ENCODE assay signal across 11 mouse cellular contexts in the genomic region with DNA sequence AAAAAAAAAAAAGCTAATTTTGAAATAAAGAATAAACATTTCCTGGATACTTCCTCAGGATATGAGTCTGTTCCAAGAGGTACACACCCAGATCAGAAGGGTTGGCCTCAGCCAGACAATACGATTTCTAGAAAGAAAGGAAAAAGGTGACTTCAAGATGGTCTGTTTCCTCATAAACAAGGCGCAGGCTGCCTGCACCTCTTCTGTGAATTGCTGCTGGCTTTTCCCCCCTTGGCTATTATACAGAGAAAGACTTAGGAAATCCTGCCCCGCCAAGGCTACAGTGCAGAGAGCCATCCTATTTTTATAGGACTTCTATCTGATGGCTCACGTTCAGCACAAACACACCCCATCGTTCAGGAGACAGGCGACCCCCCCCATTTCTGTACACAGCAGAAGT.
A peak's percentile ranks its signal among the peaks of the same experiment; 100 is the strongest.
DNase-seq lines count a peak whose midpoint lies in the region; ATAC-seq and TF ChIP-seq lines count a peak whose summit lies in the region.
"Had no signal": no experiment of that assay in that cellular context is flagged by ENCODE, and none has a peak within 500 bp of the region (broad histone marks: within the 10 kb centered on the region; RNA-seq: fewer than 3 reads in every experiment).

No protein-coding gene starts in this region.

- no peaks in the 10 kb centered on the region for H3K36me3 ChIP-seq in midbrain, embryonic 10.5 days
- no peaks in the 10 kb centered on the region for H3K36me3 ChIP-seq in midbrain, postnatal 0 days (ENCODE audit: insufficient read depth, low read length)
- H3K36me3 ChIP-seq in kidney, postnatal 0 days (ENCODE audit: insufficient read depth, low read length): no peaks in the 10 kb centered on the region
- H3K36me3 ChIP-seq: liver, embryonic 13.5 days had no signal

- H3K4me3 ChIP-seq in midbrain, embryonic 10.5 days: peak overlapping the region; percentile 28; the same call in 1 of the 2 replicates
- no peak overlapping the region for H3K4me3 ChIP-seq in midbrain, postnatal 0 days (ENCODE audit: low read depth, low read length)
- no peak overlapping the region for H3K4me3 ChIP-seq in kidney, postnatal 0 days (replicated peaks; ENCODE audit: low read depth, low read length)
- H3K4me3 ChIP-seq: liver, embryonic 13.5 days; myocyte had no signal

- DNase-seq in adrenal gland, postnatal 14 days: peak; percentile 9
- DNase-seq in adrenal gland, postnatal 10 days: no peak
- no peak for DNase-seq in midbrain, embryonic 10.5 days (ENCODE audit: low spot score)
- no peak for DNase-seq in midbrain, postnatal 0 days (ENCODE audit: low spot score)
- peak; percentile 39 for DNase-seq in kidney, postnatal 0 days (ENCODE audit: low spot score)
- DNase-seq in Muller cell, postnatal 12 days (ENCODE audit: inconsistent ontology term): no peak
- no peak for DNase-seq in urinary bladder, postnatal 36 days (ENCODE audit: low spot score in 2 of 2)
- DNase-seq: liver, embryonic 13.5 days; spleen, adult 18-20 months had no signal

- no peak overlapping the region for H3K9ac ChIP-seq in midbrain, postnatal 0 days (replicated peaks; ENCODE audit: low read length, poor library complexity, severe bottlenecking)
- no peak overlapping the region for H3K9ac ChIP-seq in kidney, postnatal 0 days (ENCODE audit: low read depth, low read length)
- H3K9ac ChIP-seq: liver, embryonic 13.5 days had no signal

- no peak overlapping the region for H3K4me2 ChIP-seq in midbrain, postnatal 0 days (ENCODE audit: low read depth, low read length, poor library complexity, severe bottlenecking)
- peak overlapping the region; percentile 30 for H3K4me2 ChIP-seq in kidney, postnatal 0 days (ENCODE audit: low read length)
- H3K4me2 ChIP-seq: liver, embryonic 13.5 days had no signal

- peaks cover 12% of the 10 kb centered on the region for H3K4me1 ChIP-seq in midbrain, embryonic 10.5 days
- H3K4me1 ChIP-seq in midbrain, postnatal 0 days (ENCODE audit: insufficient read depth, low read length): no peaks in the 10 kb centered on the region
- peaks cover 3% of the 10 kb centered on the region; the same call in 1 of the 2 replicates for H3K4me1 ChIP-seq in kidney, postnatal 0 days (replicated peaks; ENCODE audit: insufficient read depth, low read length)
- H3K4me1 ChIP-seq: liver, embryonic 13.5 days had no signal

- no peak overlapping the region for H3K27ac ChIP-seq in midbrain, embryonic 10.5 days (replicated peaks)
- H3K27ac ChIP-seq in midbrain, postnatal 0 days (ENCODE audit: low read depth, low read length): no peak overlapping the region
- H3K27ac ChIP-seq in kidney, postnatal 0 days: 0 out of 2 replicates have a peak overlapping the region, but pooled peaks have one; percentile 2
- H3K27ac ChIP-seq: liver, embryonic 13.5 days had no signal

- H3K9me3 ChIP-seq in midbrain, embryonic 10.5 days (replicated peaks): no peaks in the 10 kb centered on the region
- no peaks in the 10 kb centered on the region for H3K9me3 ChIP-seq in midbrain, postnatal 0 days (ENCODE audit: low read length)
- H3K9me3 ChIP-seq in kidney, postnatal 0 days (replicated peaks; ENCODE audit: low read length): no peaks in the 10 kb centered on the region
- H3K9me3 ChIP-seq: liver, embryonic 13.5 days had no signal

- no peak for ATAC-seq in midbrain, postnatal 0 days (ENCODE audit: low FRiP score)
- ATAC-seq in kidney, postnatal 0 days (replicated peaks; ENCODE audit: low FRiP score, low read depth): no peak
- no peak for ATAC-seq in inflammation-experienced regulatory T-cells, adult 6 months

- 42% methylated on average over 6 of the region's 6 CpGs for WGBS in midbrain, embryonic 10.5 days
- WGBS in midbrain, postnatal 0 days: 35% methylated on average over 6 of the region's 6 CpGs
- 19% methylated on average over 6 of the region's 6 CpGs for WGBS in kidney, postnatal 0 days

- no peak for TF ChIP-seq CTCF in midbrain, postnatal 0 days (IDR thresholded peaks at IDR 0.05)
- no peak for TF ChIP-seq CTCF in kidney, postnatal 0 days (IDR thresholded peaks at IDR 0.05; ENCODE audit: low read depth)

- H3K27me3 ChIP-seq in midbrain, embryonic 10.5 days (ENCODE audit: low read depth, poor library complexity, severe bottlenecking): peaks cover 53% of the 10 kb centered on the region
- no peaks in the 10 kb centered on the region for H3K27me3 ChIP-seq in midbrain, postnatal 0 days (ENCODE audit: insufficient read depth, low read length)
- no peaks in the 10 kb centered on the region for H3K27me3 ChIP-seq in kidney, postnatal 0 days (ENCODE audit: insufficient read depth, low read length)

Comparison
In these comparisons a context has a peak if more than half of its experiments do, and no peak if none do; other contexts are left out.
1. DNase-seq: peak in adrenal gland, postnatal 14 days (single experiment) and kidney, postnatal 0 days (single experiment); none in adrenal gland, postnatal 10 days (single experiment), midbrain, embryonic 10.5 days (single experiment), midbrain, postnatal 0 days (single experiment), Muller cell, postnatal 12 days (single experiment) and urinary bladder, postnatal 36 days (0 of 2).